Mouse (Mus musculus) G1E (cell line): ENCODE data around the gene Cers2.

Experiments used
- CTCF ChIP-seq: IDR thresholded peaks from 2 replicates; pipeline ENCODE4 v1.5.1; 2012; ENCODE audit warnings: low read depth, low read length, inconsistent platforms, mixed read lengths
- TAL1 ChIP-seq: conservative IDR thresholded peaks from 2 replicates; pipeline ENCODE4 v1.6.1; 2012; ENCODE audit warnings: low read depth, low read length, inconsistent platforms, mixed read lengths

DNA sequence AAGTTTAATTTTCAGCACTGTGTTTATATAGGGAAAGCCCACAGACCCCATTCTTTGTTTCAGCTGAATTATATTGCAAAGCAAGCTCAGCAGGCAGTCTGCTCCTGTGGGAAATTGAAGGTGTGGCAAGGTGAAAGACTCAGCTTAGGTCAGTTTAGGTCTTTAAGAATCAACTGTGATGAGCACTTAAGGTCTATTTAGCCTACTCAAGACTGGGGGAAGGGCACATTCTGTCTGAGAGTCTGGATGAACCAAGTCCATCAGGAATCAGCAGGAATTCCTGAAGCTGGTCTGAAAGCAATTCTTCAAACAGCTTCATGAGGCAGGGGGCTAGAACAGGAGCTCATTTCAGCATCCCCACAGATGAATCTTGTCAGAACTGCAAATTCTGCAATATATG is 55.5 kb downstream of the Cers2 start:
- no peak for TF ChIP-seq CTCF
- TF ChIP-seq TAL1: no peak
